Mouse (Mus musculus) stomach, embryonic 14.5 days (tissue): ENCODE measurements around the gene Fam160a1. TPM values are rescaled to one million over a fixed set of nuclear protein-coding genes. Genes with fewer than 3 reads are reported as not detected.

Source experiments
- ATAC-seq: fragments of 200-750 bp; cut with Nextera tagmentation; 2 replicates; pipeline ENCODE4 v1.8.0; 2017; ENCODE audit warnings: low read depth, moderate TSS enrichment; ENCODE audit not compliant: insufficient number of reproducible peaks, insufficient read depth, low FRiP score
- H3K27ac ChIP-seq: fragments of 300-500 bp; sonication (generic); 2 replicates; pipeline ENCODE4 v1.5.1; 2014; ENCODE audit warnings: mild to moderate bottlenecking, low read length, moderate library complexity, mixed read lengths
- H3K27me3 ChIP-seq: fragments of 300-500 bp; sonication (generic); 2 replicates; pipeline ENCODE4 v1.6.1; 2014; ENCODE audit warnings: low read length, control low read depth, mixed read lengths; ENCODE audit not compliant: control insufficient read depth, insufficient read depth
- H3K36me3 ChIP-seq: fragments of 300-500 bp; sonication (generic); 2 replicates; pipeline ENCODE4 v1.6.1; 2014; ENCODE audit warnings: mild to moderate bottlenecking, control low read depth, low read length, moderate library complexity, mixed read lengths; ENCODE audit not compliant: control insufficient read depth, insufficient read depth
- H3K4me1 ChIP-seq: fragments of 300-500 bp; sonication (generic); 2 replicates; pipeline ENCODE4 v1.6.1; 2014; ENCODE audit warnings: low read length, control low read depth, mixed read lengths; ENCODE audit not compliant: control insufficient read depth, insufficient read depth
- H3K4me2 ChIP-seq: fragments of 300-500 bp; sonication (generic); replicated peaks from 2 replicates; pipeline ENCODE4 v1.6.1; 2014; ENCODE audit warnings: low read depth, low read length, control low read depth
- H3K4me3 ChIP-seq: fragments of 300-500 bp; sonication (generic); 2 replicates; pipeline ENCODE4 v1.5.1; 2014; ENCODE audit warnings: low read depth, low read length, control low read depth
- H3K9ac ChIP-seq: fragments of 300-500 bp; sonication (generic); replicated peaks from 2 replicates; pipeline ENCODE4 v1.6.1; 2014; ENCODE audit warnings: low read depth, mild to moderate bottlenecking, control low read depth, low read length, moderate library complexity, mixed read lengths
- H3K9me3 ChIP-seq: fragments of 300-500 bp; sonication (generic); 2 replicates; pipeline ENCODE4 v1.6.1; 2016; ENCODE audit warnings: low read depth, low read length, control low read depth; ENCODE audit not compliant: control insufficient read depth
- WGBS: fragments of 180-500 bp; shearing (Covaris S2); extraction: QIAGEN DNeasy Blood & Tissue Kit; methylation state at CpG from one replicate; pipeline ENCODE4 v1.1.7; 2014; 5-methylcytosine and 5-hydroxymethylcytosine counted together
- polyA plus RNA-seq: library from polyadenylated mRNA; unstranded; fragments of >200 nt; fragmentation: Nextera tagmentation; extraction: Ambion mirVana; gene quantifications from 2 replicates; pipeline ENCODE4 v1.2.1, GENCODE M21; 2014

The Fam160a1 gene
- polyA plus RNA-seq, 1 experiment from 2014 or later: 3.8 TPM

DNA sequence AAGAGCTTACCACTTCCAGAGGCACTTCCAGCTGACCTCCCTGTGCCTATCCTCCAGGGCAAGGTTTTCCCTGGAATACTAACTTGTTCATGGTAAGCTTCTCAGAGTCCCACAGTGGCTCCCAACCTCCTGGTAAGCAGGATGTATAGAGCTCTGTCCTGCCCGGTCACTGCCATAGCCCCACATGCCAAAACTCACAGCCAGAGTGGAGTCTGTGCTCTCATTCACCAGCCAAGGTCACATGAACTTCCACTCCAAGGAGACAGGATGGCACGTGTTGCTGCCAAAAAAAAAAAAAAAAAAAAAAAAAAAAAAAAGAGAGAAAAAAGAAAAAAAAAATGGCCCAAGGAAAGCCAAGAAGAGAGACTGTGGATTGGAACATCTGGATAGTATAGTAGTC lies 39.2 kb downstream of the Fam160a1 start:
- no peaks in the 10 kb centered on the region for H3K4me1 ChIP-seq
- WGBS: 78% methylated on average over 2 of the region's 2 CpGs
- H3K9me3 ChIP-seq: no peaks in the 10 kb centered on the region
- no peak for ATAC-seq
- H3K36me3 ChIP-seq: no peaks in the 10 kb centered on the region
- H3K4me3 ChIP-seq: no peak overlapping the region
- no peak overlapping the region for H3K4me2 ChIP-seq
- H3K27ac ChIP-seq: no peak overlapping the region
- no peaks in the 10 kb centered on the region for H3K27me3 ChIP-seq
- H3K9ac ChIP-seq: no peak overlapping the region

DNA sequence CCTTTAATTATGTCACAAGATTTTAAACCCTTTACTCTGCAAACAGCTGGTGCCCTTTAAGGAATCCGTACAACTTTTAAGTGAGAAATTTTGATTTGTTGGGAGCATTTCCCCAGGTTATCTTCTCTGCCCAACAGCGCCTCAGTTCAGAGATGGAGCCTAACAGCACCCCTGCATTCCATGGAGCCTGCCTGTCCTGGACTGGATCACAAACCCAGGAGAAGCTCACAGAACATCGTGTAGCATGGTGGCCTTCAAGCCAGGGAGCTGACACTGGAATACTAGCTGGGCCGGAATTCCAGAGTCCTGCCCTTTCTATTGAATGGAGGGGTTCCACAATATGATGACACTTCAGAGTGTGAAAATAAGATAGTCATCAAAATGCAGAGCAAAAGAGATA lies 39.7 kb downstream of the Fam160a1 start:
- H3K9ac ChIP-seq: no peak overlapping the region
- no peaks in the 10 kb centered on the region for H3K36me3 ChIP-seq
- H3K4me1 ChIP-seq: no peaks in the 10 kb centered on the region
- no peak overlapping the region for H3K4me3 ChIP-seq
- no peak overlapping the region for H3K4me2 ChIP-seq
- H3K9me3 ChIP-seq: no peaks in the 10 kb centered on the region
- no peaks in the 10 kb centered on the region for H3K27me3 ChIP-seq
- no peak for ATAC-seq
- H3K27ac ChIP-seq: no peak overlapping the region
- WGBS: 74% methylated on average over 4 of the region's 4 CpGs

DNA sequence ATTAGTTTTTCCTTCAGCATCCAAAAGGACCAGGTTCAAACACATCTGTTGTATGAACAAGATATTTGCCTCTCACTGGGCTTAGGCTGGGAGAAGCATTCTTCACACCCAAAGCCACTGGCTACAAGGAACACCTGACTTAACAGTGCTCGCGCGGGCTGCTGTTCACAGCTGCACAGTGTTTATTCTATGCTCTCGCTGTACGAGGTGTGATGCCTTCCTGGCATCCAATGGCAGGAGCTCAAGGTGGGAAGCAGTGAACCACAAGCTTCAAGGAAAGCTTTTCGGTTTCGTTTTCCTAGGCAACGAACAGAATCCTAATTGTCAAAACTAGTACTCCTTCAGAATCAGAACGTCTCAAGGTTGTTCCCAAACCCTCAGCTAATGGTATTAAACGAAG lies 40.4 kb downstream of the Fam160a1 start:
- no peaks in the 10 kb centered on the region for H3K9me3 ChIP-seq
- H3K4me3 ChIP-seq: no peak overlapping the region
- no peaks in the 10 kb centered on the region for H3K4me1 ChIP-seq
- H3K27ac ChIP-seq: no peak overlapping the region
- WGBS: 50% methylated on average over 10 of the region's 10 CpGs
- H3K36me3 ChIP-seq: no peaks in the 10 kb centered on the region
- H3K27me3 ChIP-seq: no peaks in the 10 kb centered on the region
- no peak for ATAC-seq
- no peak overlapping the region for H3K9ac ChIP-seq
- no peak overlapping the region for H3K4me2 ChIP-seq

DNA sequence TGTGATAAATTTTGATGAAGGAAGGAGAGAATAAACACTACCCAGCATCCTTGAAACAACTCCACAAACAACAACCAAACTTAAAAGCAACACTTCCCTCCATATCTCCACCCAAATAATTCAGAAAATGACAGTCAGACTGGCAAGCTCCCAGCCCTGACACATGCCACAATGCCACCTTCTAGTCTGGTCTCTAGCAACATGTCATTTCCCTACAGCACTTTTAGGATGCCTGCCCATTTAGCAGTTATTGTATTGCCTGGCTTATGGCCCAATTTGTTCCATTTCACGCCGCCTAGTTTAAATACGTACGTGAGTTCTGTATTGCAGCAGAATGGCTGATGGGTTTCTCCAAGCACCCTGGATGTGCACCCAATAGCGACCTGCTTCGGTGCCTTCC lies 41.0 kb downstream of the Fam160a1 start:
- no peaks in the 10 kb centered on the region for H3K27me3 ChIP-seq
- H3K9ac ChIP-seq: no peak overlapping the region
- H3K36me3 ChIP-seq: no peaks in the 10 kb centered on the region
- WGBS: 66% methylated on average over 6 of the region's 6 CpGs
- H3K4me2 ChIP-seq: no peak overlapping the region
- H3K4me3 ChIP-seq: no peak overlapping the region
- no peaks in the 10 kb centered on the region for H3K9me3 ChIP-seq
- ATAC-seq: no peak
- H3K27ac ChIP-seq: no peak overlapping the region
- no peaks in the 10 kb centered on the region for H3K4me1 ChIP-seq

DNA sequence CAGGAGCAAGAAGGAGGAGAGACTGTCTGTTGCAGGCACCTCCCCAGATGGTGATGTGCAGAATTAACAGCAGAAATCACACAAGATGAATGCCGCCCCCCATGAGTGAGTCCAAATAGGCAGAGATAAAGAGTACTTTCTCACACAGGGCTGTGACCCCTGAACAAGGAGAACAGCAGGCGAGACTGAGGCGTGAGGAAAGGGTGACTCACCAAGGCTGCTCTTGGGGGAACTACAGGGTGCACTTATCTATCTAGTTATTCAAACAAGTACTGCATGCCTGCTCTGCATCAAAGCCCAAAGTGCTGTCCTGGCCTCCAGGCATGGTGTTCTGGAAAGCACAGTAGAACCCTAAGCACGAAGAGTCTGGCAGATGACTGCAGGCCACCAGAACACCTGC lies 43.2 kb downstream of the Fam160a1 start:
- H3K27me3 ChIP-seq: no peaks in the 10 kb centered on the region
- no peaks in the 10 kb centered on the region for H3K36me3 ChIP-seq
- H3K9ac ChIP-seq: no peak overlapping the region
- H3K4me1 ChIP-seq: no peaks in the 10 kb centered on the region
- H3K9me3 ChIP-seq: no peaks in the 10 kb centered on the region
- ATAC-seq: peak; percentile 58; the same call in 1 of the 2 replicates
- WGBS: 54% methylated on average over 4 of the region's 4 CpGs
- H3K4me3 ChIP-seq: no peak overlapping the region
- no peak overlapping the region for H3K4me2 ChIP-seq
- no peak overlapping the region for H3K27ac ChIP-seq

DNA sequence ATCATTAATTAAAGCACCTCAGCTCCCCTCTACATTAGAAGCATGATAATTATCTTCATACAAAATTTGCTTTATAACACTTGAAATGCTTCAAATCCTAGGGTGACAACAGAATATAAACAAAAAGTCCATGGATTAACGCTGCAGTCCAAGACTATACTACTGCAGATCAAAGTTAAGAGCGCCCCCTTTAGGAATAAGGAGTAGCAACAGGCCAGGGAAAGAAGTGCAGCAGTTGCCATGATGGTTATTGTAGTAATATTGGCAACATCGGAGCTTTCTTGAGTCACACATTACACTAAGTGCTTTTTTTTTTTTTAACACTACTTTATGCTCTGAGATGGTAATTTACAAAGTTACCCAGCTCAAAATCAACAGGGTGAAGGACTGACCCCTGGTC lies 43.7 kb downstream of the Fam160a1 start:
- H3K9ac ChIP-seq: no peak overlapping the region
- H3K4me3 ChIP-seq: no peak overlapping the region
- H3K4me1 ChIP-seq: no peaks in the 10 kb centered on the region
- no peak for ATAC-seq
- no peaks in the 10 kb centered on the region for H3K27me3 ChIP-seq
- WGBS: 40% methylated on average over 3 of the region's 3 CpGs
- H3K27ac ChIP-seq: no peak overlapping the region
- H3K4me2 ChIP-seq: no peak overlapping the region
- H3K36me3 ChIP-seq: no peaks in the 10 kb centered on the region
- no peaks in the 10 kb centered on the region for H3K9me3 ChIP-seq

DNA sequence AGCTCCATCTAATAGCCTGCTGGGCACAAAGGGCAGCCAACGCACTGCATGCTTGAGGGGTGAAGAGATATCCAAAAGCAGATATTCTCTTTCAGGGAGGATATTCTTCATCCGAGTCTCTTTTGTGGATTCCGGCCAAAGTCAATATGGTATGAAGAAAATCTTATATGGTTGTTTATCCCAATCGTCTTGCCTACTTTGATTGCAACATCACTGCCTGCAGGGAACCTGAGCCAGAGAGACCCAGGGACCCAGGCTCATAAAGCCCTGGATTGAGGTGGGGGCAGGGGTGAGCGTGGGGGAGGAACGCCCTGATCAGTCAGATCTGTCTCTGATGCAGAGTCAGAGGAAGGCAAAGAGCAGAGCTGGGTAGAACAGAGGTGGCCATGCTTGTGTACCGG lies 52.2 kb downstream of the Fam160a1 start:
- Histone ChIP-seq H3K4me2 (no peak overlapping the region), H3K9ac (no peak overlapping the region), H3K27me3 (no peaks in the 10 kb centered on the region), H3K36me3 (no peaks in the 10 kb centered on the region), H3K27ac (no peak overlapping the region), H3K4me3 (no peak overlapping the region), H3K4me1 (no peaks in the 10 kb centered on the region), H3K9me3 (no peaks in the 10 kb centered on the region)
- no peak for ATAC-seq
- WGBS: 71% methylated on average over 7 of the region's 7 CpGs

DNA sequence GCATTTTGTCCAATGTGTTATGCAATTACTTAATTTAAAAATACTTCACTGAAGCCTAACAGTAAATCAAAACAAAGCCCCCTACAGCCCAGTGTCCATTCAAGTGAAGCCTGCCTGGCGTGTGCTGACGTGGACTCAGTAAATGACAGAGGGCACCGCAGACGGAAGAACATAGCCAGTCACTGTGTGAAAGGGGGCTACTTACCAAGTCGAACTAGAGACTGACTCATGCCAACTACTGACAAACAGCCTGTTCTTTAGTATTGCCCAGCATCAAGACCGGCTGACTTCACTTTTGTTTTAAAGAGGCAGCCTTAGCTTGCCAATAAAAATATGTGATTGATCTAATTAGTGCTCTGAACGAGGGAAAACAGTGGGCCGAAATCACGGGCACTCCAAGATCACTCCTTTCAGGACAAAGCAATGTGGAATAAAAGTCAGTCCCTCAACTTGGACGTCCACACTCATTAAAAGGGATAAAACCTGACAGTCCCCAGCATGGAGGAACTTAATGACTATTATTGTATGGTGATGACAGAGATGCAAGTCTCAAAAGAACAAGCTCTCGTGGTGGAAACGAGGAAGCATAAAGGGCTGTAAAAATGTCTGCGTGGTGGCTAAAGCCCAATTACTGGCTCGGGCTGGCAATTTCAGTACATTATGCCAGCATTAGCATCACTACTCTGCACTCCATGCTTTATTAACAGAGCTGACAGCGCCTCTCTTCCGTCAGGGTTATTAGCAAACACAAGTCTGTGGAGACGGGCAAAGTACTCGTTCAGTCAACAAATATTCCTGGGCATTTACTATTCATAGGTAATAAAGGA lies 52.9 kb downstream of the Fam160a1 start:
- no peaks in the 10 kb centered on the region for H3K9me3 ChIP-seq
- H3K27me3 ChIP-seq: no peaks in the 10 kb centered on the region
- H3K9ac ChIP-seq: no peak overlapping the region
- H3K4me3 ChIP-seq: no peak overlapping the region
- no peaks in the 10 kb centered on the region for H3K4me1 ChIP-seq
- 77% methylated on average over 18 of the region's 18 CpGs for whole genome bisulfite sequencing
- H3K36me3 ChIP-seq: no peaks in the 10 kb centered on the region
- H3K27ac ChIP-seq: no peak overlapping the region
- H3K4me2 ChIP-seq: no peak overlapping the region
- ATAC-seq: no peak

DNA sequence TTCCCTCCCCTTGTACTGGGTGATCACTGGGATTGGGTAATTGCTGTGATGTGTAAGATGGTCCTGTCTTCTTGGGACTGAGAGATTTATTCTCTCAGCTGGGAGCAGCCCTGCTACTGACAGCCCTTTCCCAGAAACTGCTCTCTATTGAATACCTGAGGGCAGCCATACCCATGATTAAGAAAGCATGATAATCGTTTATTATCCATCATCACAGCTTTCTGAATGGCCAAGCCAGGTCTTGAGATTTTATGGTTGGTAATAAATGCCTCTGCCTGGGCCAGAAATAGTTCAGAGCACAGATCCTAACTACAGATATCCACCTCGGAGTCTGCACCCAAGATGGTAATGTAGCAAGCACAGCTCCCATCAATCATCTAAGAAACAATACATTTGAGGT lies 59.1 kb downstream of the Fam160a1 start:
- ATAC-seq: no peak
- no peak overlapping the region for H3K4me2 ChIP-seq
- no peaks in the 10 kb centered on the region for H3K27me3 ChIP-seq
- H3K9ac ChIP-seq: no peak overlapping the region
- WGBS: 47% methylated on average over 2 of the region's 2 CpGs
- H3K36me3 ChIP-seq: no peaks in the 10 kb centered on the region
- no peaks in the 10 kb centered on the region for H3K4me1 ChIP-seq
- no peak overlapping the region for H3K4me3 ChIP-seq
- H3K9me3 ChIP-seq: no peaks in the 10 kb centered on the region
- no peak overlapping the region for H3K27ac ChIP-seq
